Mouse (Mus musculus) liver, embryonic 12.5 days (tissue): ENCODE measurements around the gene Pdcd6ip. TPM values are rescaled to one million over a fixed set of nuclear protein-coding genes. Genes with fewer than 3 reads are reported as not detected.

Source experiments
- ATAC-seq: fragments of 200-750 bp; cut with Nextera tagmentation; 2 replicates; pipeline ENCODE4 v1.8.0; 2017; ENCODE audit warnings: moderate number of reproducible peaks, mild to moderate bottlenecking, moderate library complexity
- H3K27ac ChIP-seq: fragments of 300-500 bp; sonication (generic); 2 replicates; pipeline ENCODE4 v1.5.1; 2016; ENCODE audit warnings: mild to moderate bottlenecking
- H3K27me3 ChIP-seq: fragments of 300-500 bp; sonication (generic); replicated peaks from 2 replicates; pipeline ENCODE4 v1.6.1; 2016; ENCODE audit warnings: mild to moderate bottlenecking, moderate library complexity
- H3K36me3 ChIP-seq: fragments of 300-500 bp; sonication (generic); 2 replicates; pipeline ENCODE4 v1.6.1; 2016; ENCODE audit warnings: mild to moderate bottlenecking, moderate library complexity
- H3K4me1 ChIP-seq: fragments of 300-500 bp; sonication (generic); 2 replicates; pipeline ENCODE4 v1.6.1; 2016
- H3K4me2 ChIP-seq: fragments of 300-500 bp; sonication (generic); 2 replicates; pipeline ENCODE4 v1.6.1; 2016; ENCODE audit warnings: mild to moderate bottlenecking, moderate library complexity
- H3K4me3 ChIP-seq: fragments of 300-500 bp; sonication (generic); 2 replicates; pipeline ENCODE4 v1.5.1; 2016; ENCODE audit warnings: mild to moderate bottlenecking, moderate library complexity
- H3K9ac ChIP-seq: fragments of 300-500 bp; sonication (generic); 2 replicates; pipeline ENCODE4 v1.6.1; 2016; ENCODE audit warnings: mild to moderate bottlenecking, moderate library complexity
- H3K9me3 ChIP-seq: fragments of 300-500 bp; sonication (generic); replicated peaks from 2 replicates; pipeline ENCODE4 v1.6.1; 2016; ENCODE audit warnings: mild to moderate bottlenecking, moderate library complexity
- WGBS: fragments of 180-500 bp; shearing (Covaris S2); methylation state at CpG from one replicate; pipeline ENCODE4 v1.1.7; 2016; ENCODE audit not compliant: insufficient replicate concordance; 5-methylcytosine and 5-hydroxymethylcytosine counted together
- polyA plus RNA-seq: library from polyadenylated mRNA; unstranded; fragments of >200 nt; fragmentation: Nextera tagmentation; extraction: Ambion mirVana; gene quantifications from 2 replicates; pipeline ENCODE4 v1.2.1, GENCODE M21; 2016

Pdcd6ip gene
- polyA plus RNA-seq, 1 experiment from 2014 or later = 56.1 TPM

DNA sequence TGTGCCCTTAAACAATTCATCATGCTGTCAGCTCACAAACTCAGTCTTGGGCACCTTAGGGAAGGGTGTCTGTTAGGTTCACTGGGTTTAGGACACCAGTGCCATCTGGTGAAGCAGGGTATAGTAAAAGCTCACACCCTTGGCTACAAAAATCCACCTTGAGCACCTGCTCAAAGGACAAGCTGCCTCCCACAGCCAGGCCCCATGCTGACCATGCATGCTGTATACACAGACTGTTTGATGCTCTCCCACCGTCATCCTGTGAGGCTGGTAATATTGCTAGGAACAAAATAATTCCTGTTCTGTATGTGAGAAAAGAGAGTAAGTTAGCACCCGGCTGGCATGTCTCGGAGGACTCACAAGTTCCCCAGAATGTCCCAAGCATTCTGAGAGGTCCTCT, 64.0 kb downstream of the Pdcd6ip start:
- Histone ChIP-seq H3K4me2 (no peak overlapping the region), H3K9me3 (no peaks in the 10 kb centered on the region), H3K4me3 (no peak overlapping the region), H3K36me3 (no peaks in the 10 kb centered on the region), H3K9ac (no peak overlapping the region), H3K27me3 (no peaks in the 10 kb centered on the region), H3K27ac (no peak overlapping the region), H3K4me1 (no peaks in the 10 kb centered on the region)
- ATAC-seq = no peak
- 80% methylated on average over 3 of the region's 3 CpGs for WGBS

DNA sequence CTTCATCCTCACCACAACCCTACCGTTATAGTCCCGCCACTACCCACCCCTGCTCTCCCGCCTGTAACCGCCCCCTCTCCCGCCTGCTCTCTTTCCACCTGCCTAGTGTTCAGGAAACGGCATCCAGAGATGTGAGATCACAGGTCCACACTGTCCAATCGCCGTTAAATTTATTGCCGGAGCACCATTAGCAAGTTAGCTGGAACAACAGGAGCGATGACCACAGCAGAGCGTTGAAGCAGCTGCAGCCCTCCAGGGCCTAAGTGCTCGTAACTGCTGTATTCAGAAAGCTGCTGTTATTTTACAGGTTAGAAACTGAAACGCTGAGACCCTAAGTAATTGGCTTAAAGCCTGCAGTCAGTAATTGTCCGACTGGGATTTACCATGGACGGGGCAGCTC, 64.4 kb downstream of the Pdcd6ip start:
- no peak for ATAC-seq
- no peaks in the 10 kb centered on the region for H3K36me3 ChIP-seq
- no peaks in the 10 kb centered on the region for H3K27me3 ChIP-seq
- H3K4me3 ChIP-seq = no peak overlapping the region
- no peak overlapping the region for H3K4me2 ChIP-seq
- WGBS = 71% methylated on average over 14 of the region's 15 CpGs
- no peak overlapping the region for H3K9ac ChIP-seq
- H3K9me3 ChIP-seq = no peaks in the 10 kb centered on the region
- H3K4me1 ChIP-seq = no peaks in the 10 kb centered on the region
- H3K27ac ChIP-seq = no peak overlapping the region

DNA sequence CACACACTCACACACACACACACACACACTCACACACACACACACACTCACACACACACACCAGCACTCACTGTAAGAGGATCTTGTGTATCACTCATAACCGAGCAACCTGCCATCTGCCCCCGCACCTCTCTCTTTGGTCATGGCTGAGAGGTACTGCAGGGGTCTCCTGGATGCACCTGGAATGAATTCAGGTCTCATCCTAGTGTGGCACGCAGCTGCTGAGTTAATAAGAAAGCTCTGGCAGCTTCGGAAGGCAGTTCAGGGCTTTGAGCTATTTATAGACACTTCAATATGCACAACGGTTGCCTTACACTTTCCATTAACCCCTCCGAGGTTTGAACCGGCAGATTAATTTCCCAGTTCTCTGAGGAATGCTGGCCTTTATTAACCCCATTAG, 73.1 kb downstream of the Pdcd6ip start:
- Histone ChIP-seq H3K4me1 (no peaks in the 10 kb centered on the region), H3K4me2 (no peak overlapping the region), H3K27ac (no peak overlapping the region), H3K9ac (no peak overlapping the region), H3K4me3 (no peak overlapping the region), H3K27me3 (no peaks in the 10 kb centered on the region), H3K36me3 (no peaks in the 10 kb centered on the region), H3K9me3 (no peaks in the 10 kb centered on the region; the same call in 1 of the 2 replicates)
- 62% methylated on average over 7 of the region's 7 CpGs for WGBS
- ATAC-seq = no peak

DNA sequence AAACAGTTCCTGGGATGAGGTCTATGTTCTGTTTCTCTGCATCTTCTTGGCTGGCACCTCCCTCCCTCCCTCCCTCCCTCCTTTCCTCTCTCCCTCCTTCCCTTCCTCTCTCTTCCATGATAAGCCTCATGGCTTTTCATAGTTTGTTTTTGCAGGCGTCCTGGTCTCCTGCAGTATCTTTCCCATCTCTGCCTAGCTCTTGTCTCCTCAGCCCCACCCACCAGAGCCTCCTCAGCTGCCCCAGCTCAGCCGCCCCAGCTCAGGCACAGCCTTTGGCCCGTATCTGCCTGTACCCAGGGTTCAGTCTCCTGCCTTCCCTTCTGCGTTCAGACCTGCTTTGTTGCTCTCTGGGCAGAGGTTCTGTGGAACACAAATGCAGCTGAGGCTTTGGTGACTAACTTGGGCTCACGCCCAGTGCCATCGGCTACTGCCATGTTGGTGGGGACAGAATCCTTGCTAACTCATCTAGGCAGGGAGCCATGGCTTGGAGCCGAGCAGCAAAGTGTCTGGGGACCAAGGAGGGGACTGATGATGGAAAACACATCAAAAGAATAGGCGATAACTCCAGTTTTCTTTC, 74.8 kb downstream of the Pdcd6ip start:
- H3K4me2 ChIP-seq = no peak overlapping the region
- H3K4me3 ChIP-seq = no peak overlapping the region
- no peaks in the 10 kb centered on the region; the same call in 1 of the 2 replicates for H3K9me3 ChIP-seq
- H3K27ac ChIP-seq = no peak overlapping the region
- H3K27me3 ChIP-seq = no peaks in the 10 kb centered on the region
- H3K9ac ChIP-seq = no peak overlapping the region
- 50% methylated on average over 8 of the region's 8 CpGs for WGBS
- no peaks in the 10 kb centered on the region for H3K4me1 ChIP-seq
- ATAC-seq = no peak
- no peaks in the 10 kb centered on the region for H3K36me3 ChIP-seq

DNA sequence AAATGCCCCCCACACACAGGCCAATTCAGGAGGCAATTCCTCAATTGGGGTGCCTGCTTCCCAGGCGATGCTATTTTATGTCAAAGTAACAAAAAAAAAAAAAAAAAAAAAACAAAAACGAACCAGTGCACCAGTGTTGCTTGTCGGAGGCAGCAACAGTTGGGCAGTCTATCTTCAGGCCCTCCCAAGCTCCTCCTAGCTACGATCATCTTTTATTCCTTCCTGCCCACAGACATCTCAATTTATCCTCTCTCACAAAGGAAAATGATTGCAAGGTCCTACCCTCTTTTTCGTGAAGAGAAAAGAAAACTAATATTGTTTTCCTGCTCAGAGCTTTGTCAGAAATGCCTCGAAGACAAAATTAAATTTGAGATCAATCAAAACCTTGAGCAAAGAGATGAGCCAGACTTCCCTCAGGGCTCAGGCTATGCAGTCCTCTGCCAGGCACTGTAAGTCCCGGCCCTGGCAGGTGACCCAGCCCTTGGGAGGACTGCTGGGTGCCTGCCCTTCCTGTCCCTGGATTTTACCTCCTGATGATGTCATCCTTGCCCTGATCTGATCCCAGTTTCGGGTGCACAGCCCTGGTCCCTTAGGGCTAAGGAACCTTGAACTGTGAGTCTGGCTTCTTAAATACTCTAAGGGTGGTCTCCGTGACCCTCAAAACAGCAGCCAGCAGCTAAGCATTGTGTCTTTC, 75.6 kb downstream of the Pdcd6ip start:
- no peaks in the 10 kb centered on the region for H3K36me3 ChIP-seq
- no peak overlapping the region for H3K27ac ChIP-seq
- H3K27me3 ChIP-seq = no peaks in the 10 kb centered on the region
- 51% methylated on average over 9 of the region's 9 CpGs for WGBS
- no peak overlapping the region for H3K9ac ChIP-seq
- no peaks in the 10 kb centered on the region for H3K4me1 ChIP-seq
- no peak overlapping the region for H3K4me2 ChIP-seq
- no peaks in the 10 kb centered on the region; the same call in 1 of the 2 replicates for H3K9me3 ChIP-seq
- no peak for ATAC-seq
- H3K4me3 ChIP-seq = no peak overlapping the region

DNA sequence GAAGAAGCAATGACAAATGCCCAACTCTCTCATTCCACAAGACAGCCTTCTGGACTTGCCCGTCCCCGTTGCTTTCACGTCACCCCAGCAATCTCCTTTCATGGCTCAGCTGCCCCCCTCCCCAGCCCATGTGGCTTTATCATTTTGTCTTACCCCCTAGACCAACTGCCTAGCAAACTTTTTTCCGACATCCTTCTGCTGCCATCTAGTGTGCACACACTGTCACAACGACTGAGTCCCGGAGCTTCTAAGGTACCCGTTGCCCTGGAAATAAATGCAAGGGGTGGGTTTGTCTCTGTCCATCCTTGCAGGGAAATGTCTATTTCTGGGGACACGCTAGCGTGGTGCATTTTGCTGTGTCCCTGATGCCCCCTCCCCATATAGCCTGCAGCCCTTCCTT, 78.4 kb downstream of the Pdcd6ip start:
- no peak overlapping the region for H3K4me2 ChIP-seq
- no peak overlapping the region for H3K27ac ChIP-seq
- H3K27me3 ChIP-seq = no peaks in the 10 kb centered on the region
- no peak for ATAC-seq
- H3K36me3 ChIP-seq = no peaks in the 10 kb centered on the region
- 0 out of 2 replicates have a peak, but pooled peaks cover 3% of the 10 kb centered on the region for H3K9me3 ChIP-seq
- 18% methylated on average over 9 of the region's 9 CpGs for WGBS
- no peak overlapping the region for H3K4me3 ChIP-seq
- H3K4me1 ChIP-seq = no peaks in the 10 kb centered on the region
- no peak overlapping the region for H3K9ac ChIP-seq

DNA sequence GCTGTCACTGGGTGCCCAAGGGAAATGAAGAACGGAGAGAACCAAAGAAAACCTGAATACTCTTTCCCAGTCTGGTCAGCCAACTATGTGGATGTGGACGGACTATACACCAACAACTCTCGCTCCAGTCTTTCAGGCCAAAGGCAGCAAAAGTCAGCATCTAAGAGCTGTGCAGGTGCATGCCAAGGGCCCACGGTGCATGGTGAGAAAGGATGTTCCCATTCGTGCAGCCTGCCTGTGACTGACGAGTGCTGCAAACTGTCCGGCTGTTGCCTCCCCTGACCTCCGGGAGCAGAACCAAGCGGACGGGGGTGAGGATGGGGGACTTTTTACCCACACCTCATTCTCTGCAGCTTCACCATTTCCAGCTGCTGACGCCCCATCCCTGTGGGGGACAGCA, 78.9 kb downstream of the Pdcd6ip start:
- Histone ChIP-seq H3K36me3 (no peaks in the 10 kb centered on the region), H3K4me1 (no peaks in the 10 kb centered on the region), H3K9me3 (0 out of 2 replicates have a peak, but pooled peaks cover 3% of the 10 kb centered on the region), H3K9ac (no peak overlapping the region), H3K27ac (no peak overlapping the region), H3K4me3 (no peak overlapping the region), H3K4me2 (no peak overlapping the region), H3K27me3 (no peaks in the 10 kb centered on the region)
- ATAC-seq = no peak
- WGBS = 78% methylated on average over 11 of the region's 11 CpGs

DNA sequence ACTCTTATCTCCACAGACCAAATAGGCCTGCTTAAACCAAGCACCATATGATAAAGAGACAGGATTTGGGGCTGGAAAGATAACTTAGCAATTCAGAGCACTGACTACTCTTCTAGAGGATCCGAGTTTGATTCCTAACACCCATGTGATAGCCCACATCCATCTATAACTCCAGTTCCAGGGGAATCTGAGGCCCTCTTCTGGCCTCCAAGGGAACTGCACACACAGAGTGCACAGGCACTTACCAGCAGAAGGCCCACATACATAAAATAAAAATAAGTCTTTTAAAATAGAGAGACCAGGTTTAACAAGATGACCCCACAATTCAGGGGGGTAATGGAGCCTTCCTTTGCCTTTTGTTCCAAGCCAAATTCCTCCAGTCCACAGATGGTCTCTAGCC, 79.3 kb downstream of the Pdcd6ip start:
- Histone ChIP-seq H3K9ac (no peak overlapping the region), H3K36me3 (no peaks in the 10 kb centered on the region), H3K4me3 (no peak overlapping the region), H3K4me1 (no peaks in the 10 kb centered on the region), H3K27me3 (no peaks in the 10 kb centered on the region), H3K4me2 (no peak overlapping the region), H3K27ac (no peak overlapping the region), H3K9me3 (0 out of 2 replicates have a peak, but pooled peaks cover 3% of the 10 kb centered on the region)
- no peak for ATAC-seq
- 56% methylated on average over 1 of the region's 1 CpGs for WGBS

DNA sequence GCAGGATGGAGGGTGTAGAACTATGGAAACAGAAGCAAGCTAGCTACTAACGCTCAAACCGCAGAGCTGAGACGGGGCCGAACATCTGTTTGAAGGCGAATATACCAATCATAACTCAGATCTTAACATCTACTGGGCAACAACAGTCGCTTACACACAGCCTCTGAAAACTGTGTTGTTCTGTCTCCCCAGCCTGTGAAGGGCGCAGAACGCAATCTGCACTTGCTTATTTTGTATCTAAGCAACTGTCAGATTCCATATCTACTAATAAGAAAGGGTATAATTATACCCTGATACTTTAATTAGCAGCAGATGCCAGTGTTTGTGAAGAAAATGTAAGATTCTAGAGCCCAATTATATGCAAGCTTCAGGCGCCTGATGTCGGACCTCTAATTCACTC, 81.3 kb downstream of the Pdcd6ip start:
- Histone ChIP-seq H3K9ac (no peak overlapping the region), H3K9me3 (0 out of 2 replicates have a peak, but pooled peaks cover 3% of the 10 kb centered on the region), H3K4me3 (no peak overlapping the region), H3K27ac (no peak overlapping the region), H3K27me3 (no peaks in the 10 kb centered on the region), H3K4me1 (no peaks in the 10 kb centered on the region), H3K4me2 (no peak overlapping the region), H3K36me3 (no peaks in the 10 kb centered on the region)
- ATAC-seq = no peak
- 75% methylated on average over 10 of the region's 10 CpGs for whole genome bisulfite sequencing

DNA sequence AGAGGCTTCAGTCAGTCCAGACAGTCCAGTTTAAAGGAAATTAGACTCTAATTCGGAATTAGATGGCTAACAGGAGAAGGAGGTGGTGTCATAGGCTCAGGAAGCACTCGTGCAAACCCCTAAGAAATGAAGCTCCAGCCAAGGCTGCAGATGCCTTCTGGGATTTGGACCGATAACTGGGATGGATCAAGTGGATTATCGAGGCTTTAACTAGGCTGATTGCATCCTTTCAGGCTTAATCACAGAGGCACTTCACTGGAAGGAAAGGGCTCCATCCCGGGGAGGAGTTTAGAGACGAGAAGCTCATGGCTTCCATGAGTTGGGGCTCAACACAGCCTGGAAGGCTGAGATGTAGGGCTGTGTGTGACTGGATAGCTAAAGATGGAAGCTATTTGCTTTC, 84.0 kb downstream of the Pdcd6ip start:
- Histone ChIP-seq H3K27ac (no peak overlapping the region), H3K36me3 (no peaks in the 10 kb centered on the region), H3K9me3 (0 out of 2 replicates have a peak, but pooled peaks cover 3% of the 10 kb centered on the region), H3K4me2 (no peak overlapping the region), H3K4me3 (no peak overlapping the region), H3K4me1 (no peaks in the 10 kb centered on the region), H3K9ac (no peak overlapping the region), H3K27me3 (no peaks in the 10 kb centered on the region)
- 71% methylated on average over 6 of the region's 6 CpGs for WGBS
- no peak for ATAC-seq

DNA sequence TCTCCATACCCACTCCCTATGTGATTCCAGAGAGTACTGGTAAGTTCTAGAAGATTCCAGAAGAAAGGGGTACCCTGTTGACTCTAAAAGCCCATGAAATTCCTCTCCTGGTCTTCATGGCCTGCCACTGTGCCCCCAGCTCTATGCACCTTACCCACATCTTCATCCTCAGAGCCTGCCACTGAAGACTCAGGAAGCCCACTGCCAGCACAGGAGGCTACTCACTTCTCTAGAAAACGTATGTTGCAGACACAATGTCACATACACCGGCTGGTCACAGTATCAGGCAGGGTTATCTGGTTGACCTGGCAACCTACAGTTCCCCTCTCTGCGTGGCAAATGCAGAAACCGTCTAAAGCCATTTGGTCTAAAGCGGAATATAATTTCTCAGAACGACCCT, 91.0 kb downstream of the Pdcd6ip start:
- H3K27me3 ChIP-seq = no peaks in the 10 kb centered on the region
- H3K4me3 ChIP-seq = no peak overlapping the region
- WGBS = 64% methylated on average over 6 of the region's 6 CpGs
- H3K9me3 ChIP-seq = no peaks in the 10 kb centered on the region
- H3K27ac ChIP-seq = no peak overlapping the region
- no peaks in the 10 kb centered on the region for H3K4me1 ChIP-seq
- no peak overlapping the region for H3K9ac ChIP-seq
- no peaks in the 10 kb centered on the region for H3K36me3 ChIP-seq
- H3K4me2 ChIP-seq = no peak overlapping the region
- ATAC-seq = no peak

DNA sequence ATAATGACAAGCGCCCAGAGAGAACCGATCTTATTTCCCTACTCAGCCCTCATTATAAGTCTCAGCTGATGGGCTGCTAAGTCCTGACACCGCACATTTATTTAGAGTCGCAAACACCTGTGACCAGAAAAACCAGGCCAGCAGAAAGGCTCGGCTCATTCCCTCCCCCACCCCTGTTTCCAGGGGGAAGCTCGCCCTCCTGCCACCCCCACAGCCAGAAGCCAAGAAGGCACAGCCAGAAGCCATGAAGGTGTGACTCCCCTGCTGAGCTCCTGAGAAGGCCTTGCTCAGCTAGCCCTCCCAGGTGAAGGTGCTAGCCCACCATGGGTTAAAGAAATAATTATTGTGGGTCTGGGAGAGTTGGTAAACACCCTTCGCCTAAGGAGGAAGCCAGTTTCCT, 97.3 kb downstream of the Pdcd6ip start:
- Histone ChIP-seq H3K4me3 (no peak overlapping the region), H3K27ac (no peak overlapping the region), H3K9me3 (no peaks in the 10 kb centered on the region), H3K9ac (no peak overlapping the region), H3K36me3 (no peaks in the 10 kb centered on the region), H3K4me2 (no peak overlapping the region), H3K27me3 (no peaks in the 10 kb centered on the region), H3K4me1 (no peaks in the 10 kb centered on the region)
- ATAC-seq = no peak
- WGBS = 35% methylated on average over 7 of the region's 7 CpGs

DNA sequence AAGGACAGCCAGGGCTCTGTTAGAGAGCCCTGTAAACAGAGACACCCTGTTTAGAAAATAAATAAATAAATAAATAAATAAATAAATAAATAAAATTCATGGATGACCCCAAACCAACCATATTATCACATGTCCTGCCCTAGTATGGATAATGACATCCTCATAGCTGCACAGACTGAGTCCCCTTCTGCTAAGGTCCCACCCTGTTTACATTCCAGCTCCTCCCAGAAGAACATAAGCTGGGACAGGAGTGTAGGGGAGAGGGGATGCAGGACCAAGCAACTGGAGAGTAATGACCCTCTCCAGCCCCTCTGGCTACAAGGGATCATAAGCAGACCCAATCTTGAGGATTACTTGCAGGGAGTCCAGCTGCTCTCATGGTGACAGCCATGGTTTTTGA, 105.9 kb downstream of the Pdcd6ip start:
- H3K27me3 ChIP-seq = no peaks in the 10 kb centered on the region
- ATAC-seq = no peak
- H3K4me3 ChIP-seq = no peak overlapping the region
- no peak overlapping the region for H3K27ac ChIP-seq
- no peaks in the 10 kb centered on the region for H3K4me1 ChIP-seq
- no peak overlapping the region for H3K9ac ChIP-seq
- H3K9me3 ChIP-seq = no peaks in the 10 kb centered on the region
- H3K36me3 ChIP-seq = no peaks in the 10 kb centered on the region
- no peak overlapping the region for H3K4me2 ChIP-seq
